Mouse (Mus musculus) lung, postnatal 4 days (tissue): ENCODE measurements at regions not wholly inside any gene's neighbourhood (a gene's known extent, or its start where the extent isn't known, plus 50 kb on each side); places are given as distances from the start of the nearest gene placed in this dataset.

Experiments
- DNase-seq, 2 experiments: peaks; one replicate each; pipeline ENCODE4 v3.0.0; 2021

DNA sequence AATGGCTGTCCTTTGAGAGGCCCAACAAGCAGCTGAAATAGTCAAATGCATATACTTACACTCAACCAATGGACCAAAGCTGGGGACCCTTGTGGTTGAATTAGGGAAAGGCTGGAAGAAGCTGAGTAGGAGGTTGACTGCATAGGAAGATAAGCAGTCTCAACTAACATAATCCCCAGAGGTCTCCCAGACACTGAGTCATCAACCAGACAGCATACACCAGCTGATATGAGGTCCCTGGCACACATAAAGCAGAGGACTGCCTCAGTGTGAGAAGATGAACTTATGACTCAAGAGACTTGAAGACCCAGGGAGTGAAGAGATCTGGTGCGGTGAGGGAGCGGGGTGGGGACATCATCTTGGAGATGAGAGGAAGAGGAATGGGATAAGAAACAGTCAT is 863.8 kb downstream of the Nap1l3 start:
- DNase-seq: no peak

DNA sequence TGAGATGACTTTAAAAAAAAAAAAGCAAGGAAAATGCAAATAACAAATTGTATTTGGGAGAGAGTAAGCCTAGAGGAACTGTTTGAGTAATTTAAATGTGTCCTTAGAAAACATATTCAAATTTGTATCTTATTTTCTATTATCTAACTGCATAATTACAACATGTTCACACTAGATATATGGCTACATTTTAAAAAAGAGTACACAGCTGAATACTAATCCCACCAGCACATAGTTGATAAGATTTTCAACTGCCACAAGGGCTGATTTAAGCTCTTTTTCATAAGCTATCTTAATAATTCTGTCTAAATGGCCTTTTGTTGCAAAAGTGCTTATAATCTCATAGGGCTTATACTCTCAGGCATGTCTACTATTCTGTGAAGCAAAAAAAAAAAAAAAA is 877.4 kb downstream of the Nap1l3 start:
- DNase-seq: no peak

DNA sequence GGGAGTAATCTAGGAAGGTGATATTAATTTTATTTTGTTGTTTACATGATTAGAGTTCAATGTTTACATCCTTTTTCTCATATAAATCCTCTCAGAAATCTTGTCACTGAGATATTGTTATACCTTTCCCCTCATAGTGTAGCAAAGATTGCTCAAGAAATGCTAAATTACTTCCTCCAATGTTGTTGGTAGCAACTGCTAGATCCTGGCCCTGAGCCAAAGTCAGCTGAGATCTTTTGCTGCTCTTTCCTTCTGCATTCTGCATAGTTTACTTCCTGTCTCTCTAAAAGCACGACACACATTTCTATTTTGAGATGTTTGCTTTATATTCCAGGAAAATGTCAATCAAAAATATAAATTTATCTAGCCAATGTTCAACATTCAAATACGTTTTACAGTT is 899.5 kb downstream of the Nap1l3 start:
- peak in 1 of 2 experiments; percentile 21 for DNase-seq

DNA sequence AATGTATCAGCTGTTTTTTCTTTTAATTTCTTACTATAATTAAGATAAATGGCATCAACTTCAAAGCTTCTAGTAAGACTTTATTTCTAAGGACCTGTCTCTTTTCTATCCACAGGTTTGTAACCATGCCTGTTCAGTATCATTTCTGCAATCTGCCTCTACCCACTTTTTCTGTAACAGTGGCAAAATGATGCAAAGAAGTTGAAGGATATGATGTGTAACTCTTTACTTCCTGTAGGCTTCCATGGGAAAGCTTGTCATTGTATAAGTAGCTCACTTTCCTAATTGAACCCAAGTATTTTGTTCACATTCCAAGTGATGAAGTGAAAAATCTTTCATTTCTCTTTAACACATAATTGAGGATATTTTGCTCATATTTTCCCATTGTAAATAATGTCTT is 900.0 kb downstream of the Nap1l3 start:
- no peak for DNase-seq

DNA sequence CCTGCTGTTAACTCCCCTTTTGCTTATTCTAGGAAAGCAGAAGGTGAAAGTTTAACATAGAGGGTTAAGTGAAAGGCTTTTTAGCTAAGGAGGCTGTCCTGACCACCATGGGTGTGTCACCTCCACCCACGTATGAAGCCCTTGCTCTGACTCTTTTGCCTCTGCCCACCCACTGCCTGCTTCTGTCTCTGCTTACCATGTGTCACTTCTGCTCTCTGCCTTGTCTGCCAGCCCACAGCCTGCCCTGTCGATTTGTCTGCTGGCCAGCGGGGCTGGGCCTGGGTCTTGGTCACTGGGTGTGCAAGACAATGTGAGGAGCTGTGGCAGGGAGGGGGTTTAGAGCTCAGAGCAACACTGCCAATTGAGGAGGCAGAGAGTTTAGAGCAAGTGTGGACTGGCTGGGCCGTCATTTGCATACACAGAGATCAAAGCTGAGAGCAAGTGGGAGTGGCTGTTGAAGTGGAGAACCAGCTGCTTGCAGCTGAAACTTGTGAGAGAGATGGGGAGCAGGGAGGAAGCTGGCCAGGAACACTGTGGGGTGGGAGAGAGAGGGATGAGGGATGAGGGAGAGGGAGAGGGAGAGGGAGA is 917.7 kb downstream of the Nap1l3 start:
- peak; percentile 27 to 72 for DNase-seq

DNA sequence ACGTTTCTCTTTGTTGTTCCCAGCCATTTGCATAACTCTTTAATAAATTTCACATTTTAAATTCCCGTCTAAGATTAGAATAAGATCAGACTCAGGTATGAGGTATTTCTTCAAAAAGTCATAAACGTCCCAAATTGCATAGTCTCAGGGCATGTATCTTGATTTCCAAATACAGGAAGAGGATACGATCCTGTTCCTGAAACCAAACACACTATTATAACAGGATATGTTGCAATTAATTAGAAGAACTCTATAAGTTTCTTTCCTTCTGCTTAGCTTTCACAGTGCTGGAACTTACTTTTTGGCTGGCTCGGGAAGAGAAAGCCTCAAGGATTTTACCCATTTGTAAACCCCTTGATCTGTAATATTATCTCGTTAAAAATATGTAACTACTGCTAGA is 968.1 kb downstream of the Nap1l3 start:
- DNase-seq: no peak
